Mouse (Mus musculus) activated CD4-positive, CD25-positive, alpha-beta regulatory T cell, adult 4 months (primary cell): ENCODE results near the gene Fhit. TPM values are rescaled to one million over a fixed set of nuclear protein-coding genes. Genes with fewer than 3 reads are reported as not detected.
"Not testable (repeated sequence)": the region's sequence is repeated elsewhere in the genome, so short reads cannot be mapped to it uniquely, and the experiment has no call there.

Source experiments
- ATAC-seq: one replicate; pipeline ENCODE4 v1.8.0; 2017
- polyA plus RNA-seq, 2 experiments: library from polyadenylated mRNA; unstranded; fragments of 100-300 nt; shearing (Covaris generic); gene quantifications; one replicate each; pipeline ENCODE4 v1.2.1; 2017

Gene Fhit
- polyA plus RNA-seq: 1 to 10 TPM; 4.9 to 7.5 TPM

DNA sequence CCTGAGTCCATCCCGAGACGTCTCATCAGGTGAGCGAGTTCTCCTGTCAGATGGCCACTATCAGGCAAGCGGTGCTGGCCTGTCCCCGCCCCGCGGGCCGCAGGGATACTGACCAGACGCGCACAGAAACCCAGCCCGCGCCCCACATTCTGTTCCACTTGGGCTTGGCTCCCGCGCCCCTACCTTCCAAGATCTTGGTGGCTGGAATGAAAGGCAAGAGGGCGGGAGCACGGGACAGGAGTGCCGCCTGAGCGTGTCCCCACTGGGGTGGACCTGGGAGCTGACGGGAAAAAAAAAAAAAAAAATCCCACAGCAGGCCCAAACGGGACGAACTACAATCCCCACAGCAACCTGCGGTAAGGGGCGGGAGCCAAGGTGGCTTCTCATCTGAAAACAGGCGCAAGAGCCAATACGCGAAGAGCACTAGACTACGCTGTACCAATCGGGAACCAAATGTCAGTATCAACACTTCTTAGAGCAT, at the start of gene Fhit:
Gene Fhit, minus strand, starts transcription at position 285 of the 481 bp plus-strand sequence.
- peak; percentile 97 for ATAC-seq

DNA sequence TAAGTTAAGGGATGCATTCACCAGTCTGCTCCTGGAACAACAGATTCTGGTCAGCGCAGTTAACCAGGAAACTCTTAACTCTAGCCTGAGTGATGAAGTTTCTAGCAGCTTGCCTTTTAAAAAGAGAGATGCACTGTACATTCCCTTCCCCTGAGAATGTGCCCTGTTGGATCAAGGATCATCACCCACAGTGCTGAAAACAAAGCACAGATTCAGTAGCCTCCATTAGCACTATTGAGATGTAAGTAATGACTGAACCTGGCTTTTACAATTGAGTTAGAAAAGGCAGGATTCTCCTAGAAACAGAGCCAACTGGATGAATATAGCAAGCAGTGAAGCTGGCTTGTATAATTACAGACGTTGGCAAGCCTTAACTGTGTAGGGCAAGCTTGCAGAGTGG, 45.0 kb upstream of the Fhit start:
- no peak for ATAC-seq

DNA sequence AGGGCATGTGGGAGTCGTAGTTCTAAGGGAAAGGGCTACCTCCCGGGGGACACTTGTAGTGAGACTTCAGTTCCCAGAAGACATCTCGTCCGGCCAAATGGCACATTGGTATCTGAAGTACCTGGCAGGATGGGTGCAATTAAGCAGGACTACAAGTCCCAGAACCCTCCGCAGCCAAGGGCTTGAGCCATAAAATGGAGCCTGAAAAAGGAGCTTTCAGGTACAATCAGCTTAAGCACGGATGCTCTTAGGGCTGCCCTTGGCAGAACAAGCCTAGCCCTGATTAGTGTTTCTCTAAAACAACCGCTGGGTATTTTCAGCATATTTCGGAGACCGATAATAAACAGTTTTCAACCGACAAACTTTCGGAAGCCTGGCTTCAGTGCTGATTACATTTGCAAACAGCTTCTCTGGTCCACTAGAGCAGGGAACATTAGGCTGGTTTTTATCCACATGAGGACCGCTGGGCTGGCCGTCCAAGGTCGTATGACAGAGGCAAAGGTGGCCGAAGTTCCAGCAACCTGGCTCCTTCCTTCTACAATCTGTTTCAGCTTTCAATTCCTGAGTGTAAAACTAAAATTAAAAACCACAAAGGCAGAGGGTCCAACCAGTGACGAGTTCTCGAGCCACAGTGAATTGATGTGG, 907 bp downstream of the Fhit start:
- peak; percentile 69 for ATAC-seq

DNA sequence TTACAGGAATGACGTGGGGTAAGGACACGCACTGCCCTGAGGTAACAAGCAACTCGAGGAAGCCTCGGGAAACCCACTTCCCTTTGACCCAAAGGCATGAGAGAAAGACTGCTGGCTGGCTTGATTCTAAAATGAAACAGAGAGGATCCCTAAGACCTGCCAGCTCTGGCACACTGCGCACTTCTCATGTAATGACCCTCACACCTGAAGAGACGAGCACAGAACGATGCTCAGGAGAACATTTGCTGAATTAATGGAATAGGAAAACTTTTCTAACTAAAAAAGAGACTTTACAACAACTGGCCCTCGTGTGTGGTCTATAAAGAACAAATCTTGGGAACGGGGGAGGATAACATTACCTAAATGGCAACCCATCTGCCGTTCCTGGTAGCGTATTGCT, 2.2 kb downstream of the Fhit start:
- no peak for ATAC-seq

DNA sequence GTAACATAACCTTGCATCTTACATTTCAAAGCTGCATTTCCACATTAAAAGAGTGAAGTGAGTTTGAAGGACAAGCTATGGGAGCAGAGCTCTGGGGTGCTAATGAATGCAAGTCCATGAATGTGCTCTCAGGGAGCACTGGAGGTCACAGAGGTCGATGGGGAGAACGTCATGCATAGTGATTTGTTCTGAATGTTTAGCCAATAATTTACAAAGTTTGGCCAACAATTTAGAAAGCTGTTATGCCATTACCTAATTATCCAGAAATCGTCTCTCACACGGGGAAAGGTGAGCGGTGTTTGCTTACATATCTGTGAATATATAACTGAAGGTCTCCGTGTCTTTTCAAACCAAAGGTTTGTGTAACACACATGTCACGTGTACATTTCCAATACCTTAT, 2.8 kb downstream of the Fhit start:
- ATAC-seq: no peak

DNA sequence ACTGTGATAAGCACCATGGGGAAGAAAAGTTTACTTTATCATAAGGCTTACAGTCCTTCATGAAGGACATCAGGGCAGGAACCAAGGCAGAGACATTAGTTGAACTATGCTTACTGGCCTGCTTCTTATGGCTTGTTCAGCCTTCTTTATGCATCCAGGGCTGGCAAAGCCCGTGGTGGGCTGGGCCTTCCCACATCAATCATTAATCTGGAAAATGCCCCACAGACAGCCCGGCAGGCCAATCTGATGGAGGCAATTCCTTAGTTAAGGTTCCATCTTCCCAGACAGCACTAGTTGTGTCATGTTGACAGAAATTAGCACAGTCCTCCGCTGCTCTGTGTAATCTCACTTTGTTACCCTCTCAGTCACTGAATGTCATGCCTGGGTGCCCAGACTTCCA, 4.1 kb downstream of the Fhit start:
- no peak for ATAC-seq

DNA sequence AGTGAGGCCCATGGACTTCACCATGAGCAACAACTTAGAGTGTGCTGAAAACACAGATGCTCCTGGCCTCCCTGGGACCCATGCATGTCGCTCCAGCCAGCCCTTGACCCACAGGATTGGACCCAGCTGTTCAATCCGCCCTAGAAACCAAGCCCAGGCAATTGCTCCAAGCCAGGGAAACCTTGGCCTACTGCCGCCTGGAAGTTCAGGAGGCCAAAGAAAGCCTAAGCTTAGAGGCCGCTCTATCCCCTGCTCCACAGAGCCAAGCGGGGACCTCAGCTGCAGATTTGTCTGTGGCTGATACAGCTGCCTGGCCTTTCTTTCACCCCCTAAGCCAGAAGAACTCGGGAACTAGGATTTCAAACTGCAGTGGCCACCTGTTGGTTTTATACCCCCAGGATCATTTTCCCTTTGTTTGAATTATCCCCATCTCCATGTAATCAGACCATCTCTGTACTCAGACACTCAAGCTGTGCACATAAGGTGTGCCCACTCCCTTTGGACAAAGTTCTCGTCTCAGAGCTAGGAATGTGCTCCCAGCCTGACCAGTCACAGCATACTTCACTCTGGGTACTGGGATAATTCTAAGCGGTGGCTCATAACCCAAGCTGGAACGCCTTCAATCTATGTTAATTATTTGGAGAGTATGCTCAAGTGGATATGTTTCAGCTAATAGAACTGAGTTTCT, 10.1 kb downstream of the Fhit start:
- ATAC-seq: no peak

DNA sequence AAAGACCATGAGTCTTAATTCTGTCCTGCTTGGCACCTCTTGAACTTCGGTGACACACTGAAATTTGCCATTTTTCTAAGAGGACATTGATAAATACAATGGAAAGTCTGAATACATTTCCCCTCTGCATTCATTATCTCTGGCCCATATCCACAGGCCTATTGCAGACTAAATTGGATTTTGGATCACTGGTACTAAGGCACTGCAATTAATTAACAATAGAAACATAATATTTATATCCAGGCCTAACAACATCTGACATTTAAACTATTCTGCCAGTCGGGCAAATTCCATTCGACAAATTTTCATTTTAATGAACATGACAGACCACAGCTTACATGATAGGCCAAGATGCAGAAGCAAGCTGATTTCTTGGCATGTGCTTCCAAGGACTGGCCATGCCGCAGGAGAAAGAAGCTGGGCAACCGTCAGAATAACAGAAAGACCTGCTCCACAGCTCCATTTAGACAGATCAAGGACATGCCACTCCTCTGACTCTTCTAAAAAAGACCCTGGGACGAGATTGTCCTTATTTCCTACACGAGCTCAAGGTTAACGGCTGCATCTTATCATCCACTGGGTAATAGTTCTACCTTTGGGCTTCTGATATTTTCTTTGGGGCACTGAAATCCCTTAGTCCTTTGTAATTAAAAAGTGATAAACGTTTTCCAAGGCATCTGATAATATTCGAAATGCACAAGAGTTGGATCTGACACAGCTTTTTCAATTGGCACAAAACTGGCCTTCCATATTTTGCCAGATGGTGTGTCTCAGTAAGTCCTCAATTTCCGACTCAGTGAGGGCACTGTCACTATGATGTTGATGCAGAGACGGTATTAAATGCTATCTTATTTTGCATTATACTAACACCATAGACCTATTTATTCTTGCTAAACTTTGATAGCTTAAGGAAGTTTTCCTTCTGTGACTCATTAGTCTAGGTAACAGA, 27.8 kb downstream of the Fhit start:
- ATAC-seq: no peak

DNA sequence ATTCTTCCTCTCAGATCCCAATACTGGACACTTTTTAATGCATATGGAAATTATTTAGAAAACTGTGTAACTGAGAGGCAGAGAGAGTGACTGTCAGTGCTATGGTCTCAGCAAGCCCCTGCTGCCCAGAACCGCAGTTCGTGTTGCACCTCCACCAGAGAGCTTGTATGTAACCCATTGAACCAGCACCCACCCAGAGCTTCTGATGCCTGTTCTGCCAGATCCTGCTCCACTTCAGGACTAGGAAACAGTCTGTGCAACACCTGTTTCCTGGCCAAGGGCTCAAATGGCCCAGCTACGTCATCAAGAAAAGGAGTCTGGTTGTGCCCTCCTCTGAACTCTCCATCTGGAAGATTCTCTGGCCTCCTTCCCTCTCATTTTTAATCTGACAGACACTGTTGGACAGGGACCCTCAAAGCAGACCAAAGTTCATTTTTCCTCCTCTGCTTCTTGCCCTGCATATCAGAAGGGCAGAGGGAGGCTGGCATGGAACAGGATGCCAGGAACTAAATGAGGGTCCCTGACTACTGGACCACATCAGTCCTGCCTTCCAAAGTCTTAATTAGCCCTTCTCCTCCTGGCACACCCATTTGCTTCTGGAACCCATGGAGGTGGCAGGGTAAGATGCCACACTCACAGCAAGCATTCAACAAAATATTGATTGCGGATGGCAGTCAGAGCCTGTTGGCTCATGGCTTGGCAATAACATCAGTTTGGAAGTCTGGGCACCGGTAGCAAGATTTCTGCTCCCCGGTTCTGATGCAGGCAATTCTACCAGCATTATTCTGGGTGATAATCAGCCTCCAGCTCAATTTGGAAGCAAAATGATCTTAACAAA, 29.0 kb downstream of the Fhit start:
- ATAC-seq: no peak

DNA sequence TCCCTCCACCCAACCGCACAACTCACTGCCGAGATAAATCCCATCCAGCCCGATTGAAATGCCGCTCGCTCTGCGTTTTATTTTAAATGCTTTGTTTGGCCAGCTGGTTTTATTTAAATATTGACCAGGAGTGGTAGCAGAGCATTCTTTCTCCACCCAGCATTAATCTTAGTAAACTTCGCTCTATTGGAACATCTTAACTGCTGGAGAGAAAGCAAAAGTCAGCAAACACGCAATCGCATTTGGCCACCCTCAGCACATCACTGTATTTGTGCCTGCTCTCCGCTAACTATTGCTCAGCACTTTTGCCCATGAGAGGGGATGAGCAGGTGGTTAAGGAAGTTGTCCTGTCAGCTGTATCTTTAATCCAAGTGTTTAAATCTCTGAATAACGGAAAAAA, 36.7 kb downstream of the Fhit start:
- no peak for ATAC-seq

DNA sequence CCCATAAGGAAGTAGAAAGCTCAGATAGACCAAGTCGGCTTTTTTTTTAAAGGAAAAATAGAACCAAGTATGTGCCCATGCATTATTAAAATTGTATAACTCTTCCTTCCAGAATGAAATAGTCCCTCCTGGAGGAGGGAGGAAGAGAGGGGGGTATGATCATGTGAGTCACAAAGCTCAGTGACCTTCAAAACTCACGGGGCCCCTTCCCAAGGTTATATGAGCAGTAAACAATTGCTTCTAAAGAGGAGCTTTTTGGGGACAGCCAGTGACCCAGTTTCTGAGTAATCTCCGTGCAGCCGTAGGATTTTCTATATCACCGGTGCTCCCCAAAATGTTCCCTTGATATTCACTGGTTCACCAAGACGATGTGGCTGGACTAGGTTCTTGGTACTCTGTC, 42.8 kb downstream of the Fhit start:
- no peak for ATAC-seq

DNA sequence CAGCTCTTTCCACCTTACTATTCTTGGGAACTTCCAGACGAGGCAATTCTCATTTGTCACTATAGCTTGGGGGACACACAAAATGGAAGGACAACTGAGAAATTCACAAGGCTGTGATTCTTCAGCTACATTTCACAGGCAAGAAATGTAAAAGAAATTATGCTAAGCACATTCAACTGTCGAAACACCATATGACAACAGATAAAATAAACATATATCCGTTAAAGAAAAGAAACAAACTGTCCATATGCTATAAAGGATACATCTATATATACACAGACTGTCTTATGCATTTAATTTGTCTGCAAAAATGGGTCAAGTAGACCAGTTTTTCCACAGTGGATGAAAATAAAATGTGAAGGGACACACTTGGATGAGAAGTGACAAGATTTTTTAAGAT, 76.2 kb downstream of the Fhit start:
- ATAC-seq: no peak

DNA sequence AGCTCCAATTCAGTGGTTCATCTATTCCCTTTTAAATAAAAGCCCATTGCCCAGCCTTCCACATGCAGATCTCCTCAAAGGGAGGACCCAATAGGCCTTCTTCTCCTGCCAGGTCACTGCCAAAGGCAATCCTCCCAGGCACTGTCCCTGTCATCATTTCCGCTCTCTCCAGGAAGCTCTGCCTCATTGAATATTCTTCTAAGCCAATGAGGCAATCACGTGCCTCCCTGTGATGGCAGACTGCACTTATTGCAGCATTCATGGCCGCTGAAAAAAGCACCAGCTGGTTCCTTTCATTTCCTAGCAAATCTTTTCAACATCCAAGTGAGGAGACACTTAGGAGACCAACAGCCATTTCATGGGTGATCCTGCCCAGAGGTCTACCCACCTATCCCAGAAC, 77.9 kb downstream of the Fhit start:
- ATAC-seq: no peak

DNA sequence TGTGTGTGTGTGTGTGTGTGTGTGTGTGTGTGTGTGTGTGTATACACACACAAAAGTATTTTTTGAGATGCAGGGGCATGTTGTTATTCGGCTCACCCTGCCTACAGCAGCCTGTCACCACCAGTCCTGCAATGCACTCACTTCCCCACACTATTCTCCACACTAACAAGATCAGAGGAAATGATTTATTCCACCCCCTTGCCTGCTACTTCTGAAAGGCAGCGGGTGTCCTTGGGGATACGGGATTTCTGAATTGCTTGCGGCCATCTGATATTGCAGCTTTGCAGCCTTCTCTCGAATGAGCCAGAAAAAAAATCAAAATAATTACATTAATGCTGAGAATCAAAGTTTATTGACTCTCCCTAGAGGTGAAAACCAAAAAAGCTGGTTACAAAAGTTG, 78.4 kb downstream of the Fhit start:
- ATAC-seq: no peak

DNA sequence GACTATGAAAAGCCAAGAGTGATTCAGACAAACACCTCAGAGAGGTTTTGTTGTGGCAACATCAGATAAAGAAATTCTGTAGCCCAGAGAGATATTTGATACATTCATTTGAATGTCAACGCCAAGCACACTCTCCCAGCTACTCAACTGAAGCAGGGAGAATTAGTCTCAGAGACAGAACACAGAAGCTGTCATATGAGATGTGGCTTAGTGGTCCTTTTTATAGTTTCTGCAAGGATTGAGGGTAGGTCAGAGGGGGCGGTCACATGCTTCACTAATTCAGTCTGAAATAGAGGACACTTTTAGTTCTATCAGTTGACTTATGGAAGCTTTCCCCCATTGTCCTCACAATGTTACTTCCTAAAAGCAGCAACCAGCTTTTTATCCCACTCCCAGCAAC, 98.2 kb downstream of the Fhit start:
- ATAC-seq: no peak

DNA sequence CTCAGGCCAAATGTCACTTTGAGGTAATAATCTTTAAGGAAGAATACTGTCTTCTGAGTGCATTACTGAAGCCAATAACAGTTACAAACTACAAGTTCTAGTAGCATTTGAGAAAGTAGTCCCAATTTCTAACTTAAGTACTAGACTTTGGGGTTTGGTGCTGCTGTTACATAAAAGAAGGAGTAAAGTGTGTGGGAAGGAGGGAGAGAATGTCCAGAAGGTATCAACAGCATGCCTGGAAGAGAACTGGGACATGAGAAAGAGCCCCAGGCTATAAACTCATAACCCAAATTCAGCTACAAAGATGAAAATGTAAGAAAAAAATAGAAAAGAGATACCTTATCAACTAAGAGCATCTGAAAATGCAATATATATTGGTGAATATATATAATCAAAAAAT, 101.6 kb downstream of the Fhit start:
- ATAC-seq: no peak

DNA sequence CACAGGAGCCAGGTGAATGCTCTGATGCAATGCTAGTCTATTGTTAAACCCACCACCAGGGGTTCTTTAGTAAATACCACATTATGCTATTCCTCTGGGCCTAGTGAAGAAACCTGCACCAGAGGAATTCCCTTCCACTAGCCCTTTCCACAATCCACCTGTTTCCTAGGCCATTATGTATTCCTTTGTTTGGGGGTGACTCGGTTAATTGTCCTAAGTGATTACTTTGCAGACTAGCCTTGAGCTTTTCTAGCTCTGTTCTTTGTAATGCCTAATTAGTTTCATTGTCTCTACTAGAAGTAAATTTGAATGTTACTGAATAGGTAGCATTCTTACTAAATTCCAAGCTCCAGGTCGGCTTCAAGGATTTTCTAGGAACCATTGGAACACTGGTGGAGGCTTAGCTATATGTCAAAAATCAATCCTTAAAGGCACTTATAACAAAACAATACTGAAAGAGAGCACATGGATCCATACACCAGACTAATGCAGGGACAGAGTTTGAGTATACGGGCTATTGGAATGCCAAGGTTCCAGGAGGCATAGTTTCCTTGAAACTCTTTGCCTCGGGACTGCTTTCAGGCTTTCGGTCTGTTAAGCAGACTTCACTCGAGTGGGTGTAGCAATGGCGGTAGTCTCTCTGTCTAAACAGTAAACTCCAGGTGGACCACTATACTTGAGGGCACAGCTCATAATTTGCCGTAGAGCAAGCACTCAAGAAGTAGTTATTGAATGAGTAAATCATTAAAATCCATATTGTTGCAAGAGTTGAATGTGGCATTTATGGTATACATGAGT, 122.1 kb downstream of the Fhit start:
- not testable (repeated sequence) for ATAC-seq

DNA sequence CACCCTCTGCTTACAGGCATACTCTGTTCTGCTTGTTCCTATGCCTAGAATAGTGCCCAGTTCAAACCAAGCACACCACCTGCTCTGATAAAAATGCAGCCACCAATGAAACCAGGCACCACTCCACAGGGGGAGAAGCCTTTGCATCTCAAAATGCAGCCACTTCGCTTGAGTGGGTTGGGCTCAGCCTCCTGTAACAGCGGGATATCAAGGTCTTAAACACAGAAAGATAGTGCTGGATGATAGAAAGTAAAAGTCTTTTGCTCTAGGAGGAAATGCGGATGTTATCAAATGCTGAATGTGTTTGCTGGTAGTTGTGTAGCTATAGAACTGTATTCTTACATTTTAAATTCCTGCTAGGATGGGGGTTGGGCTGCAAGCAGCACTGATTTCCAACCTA, 140.4 kb downstream of the Fhit start:
- ATAC-seq: no peak

DNA sequence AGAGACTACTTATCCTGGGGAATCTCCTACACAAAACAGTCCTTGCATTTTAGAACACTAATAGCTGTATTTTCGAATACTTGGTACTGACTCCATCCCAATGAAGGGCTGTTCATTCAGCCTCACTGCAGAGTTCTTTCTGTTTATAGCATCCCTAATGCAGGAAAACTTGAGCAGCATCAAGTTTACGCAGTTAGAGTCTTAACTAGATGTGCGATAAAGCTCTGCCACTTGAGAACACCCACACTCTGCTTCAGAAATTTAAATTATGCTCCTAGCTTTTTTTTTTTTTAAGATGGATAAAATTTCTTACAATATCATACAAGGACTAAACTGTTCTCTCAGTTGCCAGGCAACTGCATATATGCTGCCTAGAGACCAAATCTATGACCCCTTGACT, 183.2 kb downstream of the Fhit start:
- ATAC-seq: no peak

DNA sequence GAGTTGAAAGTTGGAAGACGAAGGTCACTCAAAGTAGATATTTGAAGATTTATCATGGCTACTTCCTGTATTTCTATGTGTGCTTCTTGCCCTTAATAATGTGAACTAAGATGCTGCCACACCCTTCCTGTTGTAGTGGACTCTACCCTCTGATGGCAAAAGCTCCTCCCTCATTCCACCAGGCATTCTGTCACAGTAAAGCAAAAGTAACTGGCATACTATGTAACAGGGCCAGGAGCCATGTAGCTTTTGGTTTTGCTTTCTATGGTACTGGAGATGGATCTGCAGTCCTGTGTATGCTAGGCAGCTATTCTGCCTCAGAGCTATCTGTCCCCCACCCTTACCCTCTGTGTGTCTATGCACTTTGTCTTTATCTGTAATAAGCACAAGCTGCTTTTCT, 220.2 kb downstream of the Fhit start:
- ATAC-seq: no peak

DNA sequence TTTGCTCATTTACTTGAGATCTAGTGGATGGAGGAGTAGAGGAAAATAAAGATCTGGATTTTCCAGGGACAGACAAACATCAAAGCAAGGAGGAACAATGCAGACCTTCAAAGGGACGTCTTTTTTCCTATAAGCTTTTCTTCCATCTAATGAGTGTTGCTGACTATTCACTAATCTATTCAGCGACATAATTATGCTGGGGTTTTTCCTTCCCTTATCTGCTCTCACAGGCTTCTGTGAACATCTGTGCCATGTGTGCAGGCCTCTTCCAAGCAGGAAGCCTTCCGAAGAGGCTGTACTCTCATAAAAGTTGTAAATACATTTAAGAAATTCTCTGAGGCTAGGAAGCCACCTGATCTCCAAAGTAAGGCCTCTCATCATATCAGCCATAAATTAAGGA, 228.2 kb downstream of the Fhit start:
- ATAC-seq: no peak
